Mouse (Mus musculus) CH12.LX (cell line): ENCODE measurements around the gene Zfp260. TPM values are rescaled to one million over a fixed set of nuclear protein-coding genes. Genes with fewer than 3 reads are reported as not detected.
A peak's percentile ranks its signal among the peaks of the same experiment; 100 is the strongest.

Experiments used
- DNase-seq: peaks from one replicate; pipeline ENCODE4 v3.0.0-alpha.2; 2013; ENCODE audit errors: extremely low read depth
- H3K27ac ChIP-seq: 2 replicates; pipeline ENCODE4 v1.5.1; 2012; ENCODE audit warnings: low read depth, mild to moderate bottlenecking, control low read depth, moderate library complexity; ENCODE audit not compliant: insufficient read depth
- H3K27me3 ChIP-seq: replicated peaks from 2 replicates; pipeline ENCODE3; 2012; ENCODE audit warnings: inconsistent platforms
- H3K36me3 ChIP-seq, 2 experiments: replicated peaks in 1 of 2; 2 replicates each; pipeline versions ENCODE3 to v1.6.1; 2012; ENCODE audit warnings: inconsistent platforms in 1 of 2, low read length in 1 of 2, mild to moderate bottlenecking in 1 of 2, mixed read lengths in 1 of 2, moderate library complexity in 1 of 2; ENCODE audit not compliant: control insufficient read depth in 1 of 2, insufficient read depth in 1 of 2
- H3K4me1 ChIP-seq, 2 experiments: 2 replicates each; pipeline ENCODE4 v1.6.1; 2012; ENCODE audit warnings: inconsistent platforms in 1 of 2, moderate library complexity in 1 of 2; ENCODE audit not compliant: insufficient read depth in 2 of 2, control insufficient read depth in 1 of 2
- H3K4me2 ChIP-seq: 2 replicates; pipeline ENCODE4 v1.6.1; 2012; ENCODE audit warnings: low read depth, mild to moderate bottlenecking, control low read depth; ENCODE audit not compliant: poor library complexity, insufficient read depth, severe bottlenecking
- H3K4me3 ChIP-seq, 3 experiments: fragments of 150-350 bp in 1 of 3; sonication (generic) in 1 of 3; replicated peaks in 1 of 3; 2 replicates each; pipeline versions ENCODE3 to v1.5.1; 2011 to 2012; ENCODE audit warnings: low read depth in 2 of 3, low read length in 2 of 3, mild to moderate bottlenecking in 2 of 3, moderate library complexity in 2 of 3, control low read depth in 1 of 3, improper control_type of control experiment in 1 of 3, inconsistent platforms in 1 of 3, mixed read lengths in 1 of 3; ENCODE audit not compliant: poor library complexity in 1 of 3
- H3K79me2 ChIP-seq: replicated peaks from 2 replicates; pipeline ENCODE4 v1.6.1; 2012; ENCODE audit warnings: mild to moderate bottlenecking, moderate library complexity; ENCODE audit not compliant: control insufficient read depth, poor library complexity, insufficient read depth, severe bottlenecking; ENCODE audit errors: extremely low read depth
- H3K9ac ChIP-seq: 2 replicates; pipeline ENCODE4 v1.6.1; 2012; ENCODE audit warnings: low read depth, mild to moderate bottlenecking, control low read depth, moderate library complexity; ENCODE audit not compliant: insufficient read depth
- H3K9me3 ChIP-seq: replicated peaks from 2 replicates; pipeline ENCODE3; 2012; ENCODE audit warnings: low read length, inconsistent platforms, mixed read lengths
- BHLHE40 ChIP-seq: IDR thresholded peaks from 2 replicates; pipeline ENCODE4 v1.6.1; 2011; ENCODE audit warnings: mild to moderate bottlenecking, low read depth, low read length, improper control_type of control experiment
- CHD2 ChIP-seq: IDR thresholded peaks from 2 replicates; pipeline ENCODE4 v1.6.1; 2011; ENCODE audit warnings: low read length, improper control_type of control experiment
- EP300 ChIP-seq: IDR thresholded peaks from 2 replicates; pipeline ENCODE4 v1.6.1; 2011; ENCODE audit warnings: low read length, improper control_type of control experiment
- IRF4 ChIP-seq: IDR thresholded peaks from 2 replicates; pipeline ENCODE4 v1.6.1; 2014; ENCODE audit warnings: low read depth, mild to moderate bottlenecking, inconsistent platforms, low read length, improper control_type of control experiment
- JUN ChIP-seq: IDR thresholded peaks from 2 replicates; pipeline ENCODE4 v1.6.1; 2011; ENCODE audit warnings: low read depth, mild to moderate bottlenecking, low read length, improper control_type of control experiment, moderate library complexity; ENCODE audit not compliant: insufficient read depth
- JUND ChIP-seq: conservative IDR thresholded peaks from 2 replicates; pipeline ENCODE4 v1.6.1; 2011; ENCODE audit warnings: low read depth, low read length, improper control_type of control experiment
- MAX ChIP-seq: IDR thresholded peaks from 2 replicates; pipeline ENCODE4 v1.6.1; 2011; ENCODE audit warnings: low read length, improper control_type of control experiment
- POLR2AphosphoS2 ChIP-seq: IDR thresholded peaks from 2 replicates; pipeline ENCODE4 v1.6.1; 2011; ENCODE audit warnings: low read depth, low read length, improper control_type of control experiment
- RAD21 ChIP-seq: IDR thresholded peaks from 2 replicates; pipeline ENCODE4 v1.6.1; 2011; ENCODE audit warnings: low read depth, mild to moderate bottlenecking, low read length, improper control_type of control experiment, moderate library complexity
- RCOR1 ChIP-seq: conservative IDR thresholded peaks from 2 replicates; pipeline ENCODE4 v1.6.1; 2012; ENCODE audit warnings: low read depth, mild to moderate bottlenecking, inconsistent platforms, low read length, improper control_type of control experiment
- TCF12 ChIP-seq: IDR thresholded peaks from 2 replicates; pipeline ENCODE4 v1.6.1; 2014; ENCODE audit warnings: low read depth, mild to moderate bottlenecking, inconsistent platforms, low read length, improper control_type of control experiment
- UBTF ChIP-seq: IDR thresholded peaks from 2 replicates; pipeline ENCODE4 v1.6.1; 2012; ENCODE audit warnings: low read depth, mild to moderate bottlenecking, inconsistent platforms, low read length, improper control_type of control experiment, moderate library complexity
- ZMIZ1 ChIP-seq: IDR thresholded peaks from 2 replicates; pipeline ENCODE4 v1.6.1; 2012; ENCODE audit warnings: low read depth, mild to moderate bottlenecking, inconsistent platforms, low read length, improper control_type of control experiment
- ZNF384 ChIP-seq: IDR thresholded peaks from 2 replicates; pipeline ENCODE4 v1.6.1; 2012; ENCODE audit warnings: low read depth, low read length, improper control_type of control experiment, inconsistent platforms
- dilution Hi-C: fragments of 300-500 bp; cut with MboI; formaldehyde crosslinking; loops from 2 replicates; pipeline ENCODE4 v1.14.3; 2020; ENCODE audit warnings: low sequenced_read_pairs; ENCODE audit not compliant: extremely low pct_unique_long_range_greater_than_20kb, extremely low pct_ligation_motif_present
- in situ Hi-C: fragments of 300-500 bp; cut with MboI; formaldehyde crosslinking; loops from 3 replicates; pipeline ENCODE4 v1.14.3; 2019; ENCODE audit warnings: low sequenced_read_pairs, low pct_ligation_motif_present, low pct_unique_long_range_greater_than_20kb, mixed read lengths
- polyA plus RNA-seq: library from polyadenylated mRNA; unstranded; fragments of >175 nt; gene quantifications from 2 replicates; pipeline ENCODE4 v1.2.1, GENCODE M21; 2012; ENCODE audit warnings: low read depth; ENCODE audit not compliant: insufficient read length
- total RNA-seq, 2 experiments: library from RNA; depleted of rRNA; stranded (reverse); fragments of 300-350 nt in 1 of 2; fragments of >200 nt in 1 of 2; gene quantifications; 2 replicates each; pipeline ENCODE4 v1.2.3; 2012 to 2014

Gene Zfp260
- total and polyA plus RNA-seq, 3 experiments = 11.1 to 19.6 (median 11.5) TPM

- TF ChIP-seq MAX = no peak
- TF ChIP-seq RCOR1 = no peak
- TF ChIP-seq RAD21 = no peak
Measured at GRCm38 (mm10) chr7:30050882-30051548, 43.6 kb upstream of the Zfp260 start, which contains the start of gene Zfp14 (continued).

- Histone ChIP-seq H3K9me3 (no peaks in the 10 kb centered on the region), H3K36me3 (peaks cover 14 to 38% of the 10 kb centered on the region in 2 experiments), H3K27me3 (no peaks in the 10 kb centered on the region), H3K4me2 (no peak overlapping the region), H3K27ac (no peak overlapping the region), H3K4me1 (peaks cover 3 to 19% of the 10 kb centered on the region in 2 experiments), H3K4me3 (no peak overlapping the region), H3K9ac (no peak overlapping the region), H3K79me2 (no peaks in the 10 kb centered on the region)
- TF ChIP-seq UBTF (no peak), MAX (no peak), ZNF384 (peak; percentile 82), JUND (no peak), TCF12 (no peak), JUN (no peak), IRF4 (0 out of 2 replicates have a peak, but pooled peaks have one; percentile 21)
- dilution Hi-C loops (no loop called here), in situ Hi-C loops (no loop called here)
- DNase-seq = no peak
Measured at GRCm38 (mm10) chr7:30053591-30053990, 41.0 kb upstream of the Zfp260 start.

GRCm38 (mm10) chr7:30060341-30060740 is 34.2 kb upstream of the Zfp260 start:
- no peak overlapping the region for H3K4me2 ChIP-seq
- no peak overlapping the region for H3K27ac ChIP-seq
- no peak overlapping the region for H3K4me3 ChIP-seq
- H3K27me3 ChIP-seq = no peaks in the 10 kb centered on the region
- no peaks in the 10 kb centered on the region for H3K4me1 ChIP-seq
- TF ChIP-seq EP300 = no peak
- no peak for TF ChIP-seq CHD2
- no peak for TF ChIP-seq POLR2AphosphoS2
- TF ChIP-seq BHLHE40 = no peak
- TF ChIP-seq MAX = no peak
- no peak for TF ChIP-seq ZMIZ1
- no peaks in the 10 kb centered on the region for H3K79me2 ChIP-seq
- dilution Hi-C loops = no loop called here
- no peaks in the 10 kb centered on the region for H3K9me3 ChIP-seq
- H3K9ac ChIP-seq = no peak overlapping the region
- in situ Hi-C loops = no loop called here
- peaks cover 58 to 93% of the 10 kb centered on the region in 2 experiments for H3K36me3 ChIP-seq
- DNase-seq = no peak
